ENCODE assay signal across 8 mouse cellular contexts in the genomic region with DNA sequence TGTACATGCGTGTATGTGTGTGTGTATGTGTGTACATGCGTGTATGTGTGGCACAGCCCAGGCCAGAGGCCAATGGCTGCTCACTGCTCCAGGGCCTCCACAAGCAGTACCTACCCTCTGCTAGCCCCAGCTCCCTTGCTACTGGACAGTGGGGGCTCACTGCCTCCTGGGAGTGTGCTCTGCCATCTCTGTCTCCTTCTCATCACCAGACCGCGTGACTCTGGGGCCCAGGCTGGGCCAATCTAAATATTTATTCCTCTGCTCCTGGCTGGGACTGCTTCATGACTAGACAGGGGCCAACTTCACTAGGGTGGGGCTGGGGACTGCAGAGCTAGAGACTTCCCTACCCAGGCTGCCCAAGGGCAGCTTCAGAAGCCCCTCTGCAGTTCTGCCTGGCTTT. TPM values are rescaled to one million over a fixed set of nuclear protein-coding genes. Genes with fewer than 3 reads are reported as not detected.
DNase-seq lines count a peak whose midpoint lies in the region; ATAC-seq and TF ChIP-seq lines count a peak whose summit lies in the region.

No protein-coding gene starts in this region.

- H3K4me2 ChIP-seq in embryonic facial prominence, embryonic 14.5 days (ENCODE audit: low read depth, low read length): 0 out of 2 replicates have a peak overlapping the region, but pooled peaks have one; percentile 7
- H3K4me2 ChIP-seq in intestine, embryonic 16.5 days (ENCODE audit: low read depth, low read length): peak overlapping the region; percentile 37; the same call in 1 of the 2 replicates

- TF ChIP-seq POLR2A in kidney, adult 2 months (IDR thresholded peaks at IDR 0.05; ENCODE audit: low read depth, low read length): no peak

- no peaks in the 10 kb centered on the region for H3K9me3 ChIP-seq in embryonic facial prominence, embryonic 14.5 days (ENCODE audit: control insufficient read depth, low read length)
- H3K9me3 ChIP-seq in intestine, embryonic 16.5 days (ENCODE audit: control insufficient read depth, low read length): no peaks in the 10 kb centered on the region

- peak overlapping the region; percentile 26; the same call in 1 of the 2 replicates for H3K27ac ChIP-seq in kidney, adult 2 months (ENCODE audit: insufficient read depth, low read depth, low read length)
- H3K27ac ChIP-seq in embryonic facial prominence, embryonic 14.5 days (replicated peaks; ENCODE audit: low read depth, low read length): peak overlapping the region; percentile 63; the same call in 1 of the 2 replicates
- peak overlapping the region; percentile 88 for H3K27ac ChIP-seq in intestine, embryonic 16.5 days (ENCODE audit: low read length)

- peak; percentile 36 for DNase-seq in kidney, adult 2 months
- no peak for DNase-seq in kidney, adult 9 months
- DNase-seq in embryonic facial prominence, embryonic 14.5 days (ENCODE audit: low spot score): no peak
- DNase-seq in lung, postnatal 36 days: peak; percentile 70
- no peak for DNase-seq in spleen, postnatal 36 days (ENCODE audit: low spot score in 2 of 2)
- no peak for DNase-seq in left cerebral cortex, adult 11 months (ENCODE audit: low spot score)
- DNase-seq in B cell, adult 2 months: no peak

- H3K27me3 ChIP-seq in kidney, adult 2 months (replicated peaks; ENCODE audit: control insufficient read depth, insufficient read depth, low read length): no peaks in the 10 kb centered on the region
- no peaks in the 10 kb centered on the region for H3K27me3 ChIP-seq in embryonic facial prominence, embryonic 14.5 days (replicated peaks; ENCODE audit: control insufficient read depth, insufficient read depth, low read length)
- no peaks in the 10 kb centered on the region for H3K27me3 ChIP-seq in intestine, embryonic 16.5 days (replicated peaks; ENCODE audit: control insufficient read depth, insufficient read depth, low read length)

- 0 out of 2 replicates have a peak overlapping the region, but pooled peaks have one; percentile 31 for H3K9ac ChIP-seq in embryonic facial prominence, embryonic 14.5 days (ENCODE audit: low read depth, low read length)
- H3K9ac ChIP-seq in intestine, embryonic 16.5 days (ENCODE audit: low read depth, low read length): peak overlapping the region; percentile 32

- H3K4me1 ChIP-seq in kidney, adult 2 months (ENCODE audit: control insufficient read depth, insufficient read depth, low read length): peaks cover 52% of the 10 kb centered on the region
- peaks cover 27% of the 10 kb centered on the region for H3K4me1 ChIP-seq in embryonic facial prominence, embryonic 14.5 days (ENCODE audit: control insufficient read depth, insufficient read depth, low read length)
- peaks cover 88% of the 10 kb centered on the region for H3K4me1 ChIP-seq in intestine, embryonic 16.5 days (ENCODE audit: control insufficient read depth, insufficient read depth, low read length)

- TF ChIP-seq CTCF in kidney, adult 2 months (conservative IDR thresholded peaks at IDR 0.05; ENCODE audit: insufficient read depth, insufficient read length, low read depth, low read length): no peak

- H3K36me3 ChIP-seq in kidney, adult 2 months (ENCODE audit: control insufficient read depth, insufficient read depth, low read length): no peaks in the 10 kb centered on the region
- H3K36me3 ChIP-seq in embryonic facial prominence, embryonic 14.5 days (ENCODE audit: control insufficient read depth, insufficient read depth, low read length): peaks cover 43% of the 10 kb centered on the region; the same call in 1 of the 2 replicates
- H3K36me3 ChIP-seq in intestine, embryonic 16.5 days (ENCODE audit: control insufficient read depth, insufficient read depth, low read length): no peaks in the 10 kb centered on the region

- 0 out of 2 replicates have a peak, but pooled peaks have one; percentile 13 for ATAC-seq in embryonic facial prominence, embryonic 14.5 days (ENCODE audit: low read depth)
- peak; percentile 68 for ATAC-seq in intestine, embryonic 16.5 days

- no peak overlapping the region for H3K4me3 ChIP-seq in kidney, adult 2 months (ENCODE audit: insufficient read depth, low read depth, low read length)
- no peak overlapping the region for H3K4me3 ChIP-seq in embryonic facial prominence, embryonic 14.5 days (ENCODE audit: low read depth, low read length)
- H3K4me3 ChIP-seq in intestine, embryonic 16.5 days (ENCODE audit: low read length): no peak overlapping the region

- WGBS in kidney, adult 2 months: 73% methylated on average over 4 of the region's 4 CpGs
- 48% methylated on average over 4 of the region's 4 CpGs for WGBS in embryonic facial prominence, embryonic 14.5 days
- WGBS in intestine, embryonic 16.5 days: 25% methylated on average over 4 of the region's 4 CpGs

RNA-seq across cellular contexts. Expression of a gene that starts 7.9 kb away (rescaled TPM):
- polyA plus RNA-seq in kidney, adult 2 months (2012; rRNA removed): 60.8 and 61.1 TPM in 2 replicates
- polyA plus RNA-seq in embryonic facial prominence, embryonic 14.5 days (2014; fragmentation: Nextera tagmentation; extraction: Ambion mirVana): 118 and 123 TPM in 2 replicates
- polyA plus RNA-seq in intestine, embryonic 16.5 days (2015; fragmentation: Nextera tagmentation; extraction: Ambion mirVana): 11.8 and 44.1 TPM in 2 replicates

RNA-seq across cellular contexts. Expression of a gene that starts 21.6 kb away (rescaled TPM):
- 0.14 and 0.22 TPM in 2 replicates for polyA plus RNA-seq in kidney, adult 2 months (2012; rRNA removed)
- polyA plus RNA-seq in embryonic facial prominence, embryonic 14.5 days (2014; fragmentation: Nextera tagmentation; extraction: Ambion mirVana): 3.8 and 4.5 TPM in 2 replicates
- polyA plus RNA-seq in intestine, embryonic 16.5 days (2015; fragmentation: Nextera tagmentation; extraction: Ambion mirVana): 0.24 and 0.34 TPM in 2 replicates

Comparison
In these comparisons a context has a peak if more than half of its experiments do, and no peak if none do; other contexts are left out.
1. DNase-seq: peak in kidney, adult 2 months (single experiment) and lung, postnatal 36 days (single experiment); none in kidney, adult 9 months (single experiment), embryonic facial prominence, embryonic 14.5 days (single experiment), spleen, postnatal 36 days (0 of 2), left cerebral cortex, adult 11 months (single experiment) and B cell, adult 2 months (0 of 2).
2. H3K27ac ChIP-seq: peak in every context shown above with its lines; median percentile 88 in intestine, embryonic 16.5 days; 63 in embryonic facial prominence, embryonic 14.5 days; 26 in kidney, adult 2 months.